Mouse (Mus musculus): Measurements from ENCODE around the gene Rsl1d1.

The Rsl1d1 gene

DNA sequence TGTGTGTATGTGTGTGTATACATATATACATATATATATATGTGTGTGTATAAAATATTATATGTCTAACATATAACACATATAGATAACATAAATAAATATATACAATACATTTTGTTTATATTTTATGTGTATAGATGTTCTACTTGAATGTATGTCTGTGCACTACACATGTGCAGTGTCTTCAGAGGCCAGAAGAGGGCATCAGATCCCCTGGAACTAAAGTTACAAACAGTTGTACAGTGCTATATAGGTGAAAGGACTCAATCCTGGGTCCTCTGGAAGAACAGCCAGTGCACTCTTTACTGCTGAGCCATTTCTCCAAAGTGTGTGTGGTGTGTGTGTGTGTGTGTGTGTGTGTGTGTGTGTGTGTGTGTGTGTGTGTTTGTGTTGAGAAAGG, 48.6 kb downstream of the Rsl1d1 start:
- no peak for DNase-seq

DNA sequence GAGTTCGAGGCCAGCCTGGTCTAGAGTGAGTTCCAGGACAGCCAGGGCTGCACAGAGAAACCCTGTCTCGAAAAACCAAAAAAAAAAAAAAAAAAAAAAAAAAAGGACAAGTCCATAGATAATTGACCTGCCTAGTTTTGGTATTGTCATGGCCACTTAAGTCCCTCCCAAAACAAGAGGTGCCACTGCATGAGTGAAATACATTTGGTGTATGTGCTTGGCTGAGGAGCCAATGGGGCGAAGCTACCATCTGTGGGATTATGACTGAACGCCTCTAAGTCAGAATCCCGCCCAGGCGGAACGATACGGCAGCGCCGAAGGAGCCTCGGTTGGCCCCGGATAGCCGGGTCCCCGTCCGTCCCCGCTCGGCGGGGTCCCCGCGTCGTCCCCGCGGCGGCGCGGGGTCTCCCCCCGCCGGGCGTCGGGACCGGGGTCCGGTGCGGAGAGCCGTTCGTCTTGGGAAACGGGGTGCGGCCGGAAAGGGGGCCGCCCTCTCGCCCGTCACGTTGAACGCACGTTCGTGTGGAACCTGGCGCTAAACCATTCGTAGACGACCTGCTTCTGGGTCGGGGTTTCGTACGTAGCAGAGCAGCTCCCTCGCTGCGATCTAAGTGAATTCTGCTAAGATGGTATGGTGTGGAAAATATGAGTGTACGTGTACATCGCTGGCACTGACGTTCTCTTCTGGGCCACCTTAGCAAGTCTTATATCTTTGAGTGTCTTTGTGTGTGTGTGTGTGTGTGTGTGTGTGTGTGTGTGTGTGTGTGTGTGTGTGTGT, 59.2 kb downstream of the Rsl1d1 start:
- DNase-seq = peak; percentile 98 to 100
